Mouse (Mus musculus) liver, embryonic 14.5 days (tissue): ENCODE measurements around the gene Ahsa2. TPM values are rescaled to one million over a fixed set of nuclear protein-coding genes. Genes with fewer than 3 reads are reported as not detected.
"Not testable (repeated sequence)": the region's sequence is repeated elsewhere in the genome, so short reads cannot be mapped to it uniquely, and the experiment has no call there.

Experiments used
- ATAC-seq: fragments of 200-750 bp; cut with Nextera tagmentation; 2 replicates; pipeline ENCODE4 v1.8.0; 2017; ENCODE audit warnings: moderate number of reproducible peaks, mild to moderate bottlenecking, moderate library complexity; ENCODE audit not compliant: insufficient read depth
- DNase-seq, 3 experiments: peaks; one replicate each; pipeline ENCODE4 v3.0.0-alpha.2; 2012 to 2013; ENCODE audit warnings: low read depth in 3 of 3, low spot score in 3 of 3
- H3K27ac ChIP-seq: fragments of 300-500 bp; sonication (generic); 2 replicates; pipeline ENCODE4 v1.5.1; 2014; ENCODE audit warnings: moderate library complexity, mild to moderate bottlenecking, control low read depth, inconsistent platforms
- H3K27me3 ChIP-seq: fragments of 300-500 bp; sonication (generic); 2 replicates; pipeline ENCODE4 v1.6.1; 2014; ENCODE audit warnings: mild to moderate bottlenecking, low read length, moderate library complexity; ENCODE audit not compliant: control insufficient read depth, insufficient read depth
- H3K36me3 ChIP-seq: fragments of 300-500 bp; sonication (generic); replicated peaks from 2 replicates; pipeline ENCODE4 v1.6.1; 2014; ENCODE audit warnings: low read depth; ENCODE audit not compliant: control insufficient read depth, insufficient read depth
- H3K4me1 ChIP-seq, 2 experiments: fragments of 200-500 bp in 1 of 2; fragments of 300-500 bp in 1 of 2; sonication (generic) in 1 of 2; replicated peaks; 2 replicates each; pipeline ENCODE4 v1.6.1; 2012 to 2014; ENCODE audit warnings: antibody characterized with exemption in 1 of 2, inconsistent platforms in 1 of 2, low read length in 1 of 2; ENCODE audit not compliant: control insufficient read depth in 2 of 2, insufficient read depth in 2 of 2
- H3K4me2 ChIP-seq: fragments of 300-500 bp; sonication (generic); 2 replicates; pipeline ENCODE4 v1.6.1; 2014; ENCODE audit warnings: low read depth, mild to moderate bottlenecking, control low read depth, moderate library complexity
- H3K4me3 ChIP-seq, 2 experiments: fragments of 200-500 bp in 1 of 2; fragments of 300-500 bp in 1 of 2; sonication (generic) in 1 of 2; 2 replicates each; pipeline ENCODE4 v1.5.1; 2012 to 2014; ENCODE audit warnings: low read depth in 2 of 2, low read length in 2 of 2, mild to moderate bottlenecking in 2 of 2, control low read depth in 1 of 2, inconsistent platforms in 1 of 2, moderate library complexity in 1 of 2; ENCODE audit not compliant: insufficient read depth in 1 of 2
- H3K9ac ChIP-seq: fragments of 300-500 bp; sonication (generic); replicated peaks from 2 replicates; pipeline ENCODE4 v1.6.1; 2014; ENCODE audit warnings: mild to moderate bottlenecking, control low read depth, moderate library complexity
- H3K9me3 ChIP-seq: fragments of 300-500 bp; sonication (generic); 2 replicates; pipeline ENCODE4 v1.6.1; 2016; ENCODE audit warnings: low read length, mixed read lengths; ENCODE audit not compliant: control insufficient read depth
- CTCF ChIP-seq: IDR thresholded peaks from 2 replicates; pipeline ENCODE4 v1.5.1; 2016; ENCODE audit warnings: antibody characterized with exemption, low read depth, control low read depth
- EP300 ChIP-seq: IDR thresholded peaks from 2 replicates; pipeline ENCODE4 v1.6.1; 2016; ENCODE audit warnings: antibody characterized with exemption, low read depth
- WGBS: fragments of 180-500 bp; shearing (Covaris S2); extraction: QIAGEN DNeasy Blood & Tissue Kit; methylation state at CpG from one replicate; pipeline ENCODE4 v1.1.7; 2014; ENCODE audit not compliant: insufficient replicate concordance; 5-methylcytosine and 5-hydroxymethylcytosine counted together
- polyA plus RNA-seq, 2 experiments: library from polyadenylated mRNA; depleted of rRNA in 1 of 2; stranded (reverse) in 1 of 2; unstranded in 1 of 2; fragments of >200 nt; fragmentation: Nextera tagmentation in 1 of 2; extraction: Ambion mirVana in 1 of 2; gene quantifications; 2 replicates each; pipeline versions ENCODE4 v1.2.1 to v1.2.3; 2012 to 2014

The Ahsa2 gene
- 6.7 and 16.8 TPM in 2 replicates for polyA plus RNA-seq (2012; rRNA removed)
- 23.2 and 27.7 TPM in 2 replicates for polyA plus RNA-seq (2014; fragmentation: Nextera tagmentation; extraction: Ambion mirVana)

- peak; percentile 94 for ATAC-seq
Observed at GRCm38 (mm10) chr11:23497718-23498509, at the start of gene Ahsa2. Ahsa2 (minus strand) TSS chr11:23498030.

GRCm38 (mm10) chr11:23537446-23537845, 39.6 kb upstream of the Ahsa2 start:
- Histone ChIP-seq H3K36me3 (no peaks in the 10 kb centered on the region), H3K27me3 (no peaks in the 10 kb centered on the region), H3K27ac (no peak overlapping the region), H3K9ac (no peak overlapping the region), H3K4me3 (no peak overlapping the region), H3K9me3 (no peaks in the 10 kb centered on the region), H3K4me2 (no peak overlapping the region), H3K4me1 (no peaks in the 10 kb centered on the region)
- ATAC-seq (no peak), DNase-seq (no peak)
- 66% methylated on average over 2 of the region's 2 CpGs for WGBS
- no peak for TF ChIP-seq EP300
- no peak for TF ChIP-seq CTCF

More at GRCm38 (mm10) chr11:23497718-23498509, at the start of gene Ahsa2:
- Histone ChIP-seq H3K4me2 (peak within 1 kb of the TSS; percentile 91), H3K27ac (peak within 1 kb of the TSS; percentile 51), H3K9ac (peak within 1 kb of the TSS; percentile 89), H3K9me3 (no peaks in the 10 kb centered on the region), H3K27me3 (no peaks in the 10 kb centered on the region), H3K36me3 (peaks cover 6% of the 10 kb centered on the region), H3K4me1 (peaks cover 15 to 16% of the 10 kb centered on the region in 2 experiments), H3K4me3 (peak within 1 kb of the TSS; percentile 71 to 88)
- peak; percentile 93 to 94 (median 94) for DNase-seq
- TF ChIP-seq CTCF (no peak), EP300 (no peak)
- WGBS: 2% methylated on average over 54 of the region's 66 CpGs

- ATAC-seq (no peak), DNase-seq (no peak)
- Histone ChIP-seq H3K27me3 (no peaks in the 10 kb centered on the region), H3K4me2 (no peak within 1 kb of the TSS), H3K27ac (no peak within 1 kb of the TSS), H3K9me3 (no peaks in the 10 kb centered on the region), H3K4me3 (no peak within 1 kb of the TSS), H3K4me1 (no peaks in the 10 kb centered on the region), H3K36me3 (no peaks in the 10 kb centered on the region), H3K9ac (no peak within 1 kb of the TSS)
- TF ChIP-seq EP300 (no peak), CTCF (no peak)
- WGBS: 48% methylated on average over 5 of the region's 5 CpGs
Observed at GRCm38 (mm10) chr11:23520473-23521205, 22.8 kb upstream of the Ahsa2 start, which contains the start of gene 1700093K21Rik. 1700093K21Rik (minus strand) TSS chr11:23521155.

GRCm38 (mm10) chr11:23518981-23519380, 21.2 kb upstream of the Ahsa2 start:
- ATAC-seq (no peak), DNase-seq (no peak)
- Histone ChIP-seq H3K36me3 (no peaks in the 10 kb centered on the region), H3K4me3 (no peak overlapping the region), H3K4me2 (no peak overlapping the region), H3K27me3 (no peaks in the 10 kb centered on the region), H3K9me3 (no peaks in the 10 kb centered on the region), H3K9ac (no peak overlapping the region), H3K27ac (no peak overlapping the region), H3K4me1 (no peaks in the 10 kb centered on the region)
- whole genome bisulfite sequencing: 68% methylated on average over 3 of the region's 3 CpGs
- TF ChIP-seq EP300: no peak
- TF ChIP-seq CTCF: no peak

- H3K9me3 ChIP-seq: no peaks in the 10 kb centered on the region
- TF ChIP-seq EP300 (no peak), CTCF (no peak)
- no peak overlapping the region for H3K9ac ChIP-seq
- no peaks in the 10 kb centered on the region for H3K36me3 ChIP-seq
- H3K4me3 ChIP-seq: no peak overlapping the region
- no peak overlapping the region for H3K4me2 ChIP-seq
- DNase-seq: no peak
- H3K27ac ChIP-seq: no peak overlapping the region
- H3K4me1 ChIP-seq: no peaks in the 10 kb centered on the region
- H3K27me3 ChIP-seq: no peaks in the 10 kb centered on the region
- WGBS: 49% methylated on average over 2 of the region's 2 CpGs
- ATAC-seq: no peak
Observed at GRCm38 (mm10) chr11:23515315-23515714, 17.5 kb upstream of the Ahsa2 start.

GRCm38 (mm10) chr11:23514785-23515184, 17.0 kb upstream of the Ahsa2 start:
- not testable (repeated sequence) for H3K27ac ChIP-seq, H3K9ac ChIP-seq, H3K9me3 ChIP-seq, H3K4me3 ChIP-seq, ATAC-seq, H3K4me2 ChIP-seq, DNase-seq, H3K27me3 ChIP-seq, H3K36me3 ChIP-seq, H3K4me1 ChIP-seq
- 37% methylated on average over 4 of the region's 4 CpGs for WGBS

- H3K4me1 ChIP-seq, H3K27ac ChIP-seq, H3K9ac ChIP-seq, H3K4me2 ChIP-seq, H3K36me3 ChIP-seq, H3K4me3 ChIP-seq, H3K27me3 ChIP-seq, ATAC-seq, DNase-seq, H3K9me3 ChIP-seq: not testable (repeated sequence)
- 66% methylated on average over 5 of the region's 5 CpGs for WGBS
Observed at GRCm38 (mm10) chr11:23504801-23505200, 7.0 kb upstream of the Ahsa2 start.
